Comparison of ENCODE assay signal across 9 mouse cellular contexts in the genomic region with DNA sequence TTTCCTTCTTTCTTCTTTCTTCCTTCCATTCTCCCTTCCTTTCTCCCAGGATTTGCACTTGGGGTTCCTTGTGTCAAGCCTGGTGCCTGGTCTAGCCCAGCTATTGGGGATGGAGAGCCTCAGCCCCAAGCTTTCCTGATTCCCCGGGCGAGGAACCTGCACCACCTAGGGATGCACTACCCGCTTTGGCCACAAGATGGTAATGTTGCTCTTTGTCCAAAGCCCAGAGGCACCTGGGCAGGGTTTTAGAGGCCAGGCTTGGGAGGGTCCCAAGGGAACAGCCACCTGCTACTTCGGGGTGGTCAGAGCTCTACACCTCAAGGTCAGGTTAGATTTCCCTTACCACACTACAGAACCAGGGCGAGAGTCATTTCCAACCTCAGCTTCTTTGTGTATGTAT. TPM values are rescaled to one million over a fixed set of nuclear protein-coding genes. Genes with fewer than 3 reads are reported as not detected.
A peak's percentile ranks its signal among the peaks of the same experiment; 100 is the strongest.
DNase-seq lines count a peak whose midpoint lies in the region; ATAC-seq lines count a peak whose summit lies in the region.
"Had no signal": no experiment of that assay in that cellular context is flagged by ENCODE, and none has a peak within 500 bp of the region (broad histone marks: within the 10 kb centered on the region; RNA-seq: fewer than 3 reads in every experiment).

No protein-coding gene starts in this region.

- DNase-seq in heart, adult 18-20 months: peak; percentile 32 to 81
- DNase-seq in adrenal gland, postnatal 10 days: peak; percentile 84
- peak; percentile 86 for DNase-seq in embryonic facial prominence, embryonic 11.5 days (ENCODE audit: low spot score)
- peak; percentile 72 to 88 for DNase-seq in left cerebral cortex, postnatal 14 days (ENCODE audit: low spot score in 2 of 2)
- DNase-seq in natural killer cell, adult 2 months (ENCODE audit: low spot score in 2 of 2): peak; percentile 14 to 46
- DNase-seq in testis, postnatal 14 days (ENCODE audit: low spot score): peak; percentile 69

- H3K9ac ChIP-seq in heart, embryonic 12.5 days: no peak overlapping the region
- no peak overlapping the region for H3K9ac ChIP-seq in embryonic facial prominence, embryonic 11.5 days (replicated peaks; ENCODE audit: low read length)
- no peak overlapping the region for H3K9ac ChIP-seq in hindbrain, embryonic 16.5 days (ENCODE audit: low read depth, low read length)

- no peak for ATAC-seq in heart, embryonic 12.5 days (ENCODE audit: insufficient number of reproducible peaks, low FRiP score)
- no peak for ATAC-seq in embryonic facial prominence, embryonic 11.5 days (replicated peaks; ENCODE audit: insufficient number of reproducible peaks, low FRiP score, low TSS enrichment, low read depth)
- 0 out of 2 replicates have a peak, but pooled peaks have one; percentile 7 for ATAC-seq in hindbrain, embryonic 16.5 days

- peaks cover 14% of the 10 kb centered on the region for H3K4me1 ChIP-seq in heart, embryonic 12.5 days (replicated peaks)
- H3K4me1 ChIP-seq in embryonic facial prominence, embryonic 11.5 days (ENCODE audit: control insufficient read depth, insufficient read depth, low read length): peaks cover 4% of the 10 kb centered on the region; the same call in 1 of the 2 replicates
- H3K4me1 ChIP-seq in hindbrain, embryonic 16.5 days (ENCODE audit: control insufficient read depth, insufficient read depth, low read depth, low read length): peaks cover 19% of the 10 kb centered on the region

- 2% methylated on average over 5 of the region's 5 CpGs for WGBS in heart, embryonic 12.5 days
- 7% methylated on average over 5 of the region's 5 CpGs for WGBS in embryonic facial prominence, embryonic 11.5 days
- WGBS in hindbrain, embryonic 16.5 days: 4% methylated on average over 5 of the region's 5 CpGs

- peaks cover 8% of the 10 kb centered on the region for H3K9me3 ChIP-seq in heart, embryonic 12.5 days (replicated peaks)
- H3K9me3 ChIP-seq in embryonic facial prominence, embryonic 11.5 days (replicated peaks; ENCODE audit: control insufficient read depth, low read length): no peaks in the 10 kb centered on the region
- no peaks in the 10 kb centered on the region for H3K9me3 ChIP-seq in hindbrain, embryonic 16.5 days (ENCODE audit: control insufficient read depth, low read length)

- H3K4me3 ChIP-seq in heart, embryonic 12.5 days: no peak overlapping the region
- H3K4me3 ChIP-seq in embryonic facial prominence, embryonic 11.5 days (ENCODE audit: low read depth, low read length): no peak overlapping the region
- H3K4me3 ChIP-seq in hindbrain, embryonic 16.5 days (ENCODE audit: low read length): no peak overlapping the region

- no peak overlapping the region for H3K4me2 ChIP-seq in heart, embryonic 12.5 days
- H3K4me2 ChIP-seq in embryonic facial prominence, embryonic 11.5 days (ENCODE audit: low read depth, low read length): no peak overlapping the region
- H3K4me2 ChIP-seq in hindbrain, embryonic 16.5 days (ENCODE audit: low read length): no peak overlapping the region

- no peaks in the 10 kb centered on the region for H3K36me3 ChIP-seq in heart, embryonic 12.5 days
- H3K36me3 ChIP-seq in embryonic facial prominence, embryonic 11.5 days (replicated peaks; ENCODE audit: control insufficient read depth, insufficient read depth, low read depth, low read length): no peaks in the 10 kb centered on the region
- H3K36me3 ChIP-seq in hindbrain, embryonic 16.5 days (ENCODE audit: control insufficient read depth, insufficient read depth, low read length): peaks cover 3% of the 10 kb centered on the region; the same call in 1 of the 2 replicates

- no peak overlapping the region for H3K27ac ChIP-seq in heart, embryonic 12.5 days (ENCODE audit: poor library complexity, severe bottlenecking)
- H3K27ac ChIP-seq in embryonic facial prominence, embryonic 11.5 days (replicated peaks; ENCODE audit: low read depth, low read length): no peak overlapping the region
- H3K27ac ChIP-seq in hindbrain, embryonic 16.5 days (ENCODE audit: low read depth, low read length): no peak overlapping the region

- H3K27me3 ChIP-seq in heart, embryonic 12.5 days (replicated peaks): peaks cover 62% of the 10 kb centered on the region
- H3K27me3 ChIP-seq in embryonic facial prominence, embryonic 11.5 days (ENCODE audit: control insufficient read depth, insufficient read depth, low read length): peaks cover 38% of the 10 kb centered on the region
- peaks cover 9% of the 10 kb centered on the region; the same call in 1 of the 2 replicates for H3K27me3 ChIP-seq in hindbrain, embryonic 16.5 days (replicated peaks; ENCODE audit: control insufficient read depth, insufficient read depth, low read length)

- intact Hi-C loops in left cerebral cortex, postnatal 14 days (cut with DNase I): loop anchor here (10.0 kb wide), 2 partner anchors 1206 to 1276 kb away; no protein-coding TSS in a partner anchor

RNA-seq across cellular contexts. Expression of gene Tmem132b, which starts 2.5 kb away (rescaled TPM):
- not detected for total RNA-seq in heart, adult 18-20 months (2021)
- not detected in 2 replicates for polyA plus RNA-seq in heart, embryonic 12.5 days (2016; fragmentation: Nextera tagmentation; extraction: Ambion mirVana)
- total RNA-seq in adrenal gland, postnatal 10 days (2021): 1 to 10 TPM in 1 of 2 experiments, under 1 TPM in 1; 0.70 to 1.2 TPM
- 0.13 and 0.60 TPM in 2 replicates for polyA plus RNA-seq in embryonic facial prominence, embryonic 11.5 days (2014; fragmentation: Nextera tagmentation; extraction: Ambion mirVana)
- polyA plus RNA-seq in hindbrain, embryonic 16.5 days (2015; fragmentation: Nextera tagmentation; extraction: Ambion mirVana): 3.9 and 4.2 TPM in 2 replicates
- 100 to 1,000 TPM; 136 to 152 TPM for total RNA-seq in left cerebral cortex, postnatal 14 days (2021)
- polyA plus RNA-seq: liver, embryonic 16.5 days had no signal

RNA-seq across cellular contexts. Expression of gene Aacs, which starts 53.5 kb away (rescaled TPM):
- total RNA-seq in heart, adult 18-20 months (2021): 1 to 10 TPM; 4.9 to 9.9 TPM
- polyA plus RNA-seq in heart, embryonic 12.5 days (2016; fragmentation: Nextera tagmentation; extraction: Ambion mirVana): 16.1 and 17.2 TPM in 2 replicates
- total RNA-seq in adrenal gland, postnatal 10 days (2021): 10 to 100 TPM; 18.1 to 18.5 TPM
- 28.4 and 34.7 TPM in 2 replicates for polyA plus RNA-seq in embryonic facial prominence, embryonic 11.5 days (2014; fragmentation: Nextera tagmentation; extraction: Ambion mirVana)
- polyA plus RNA-seq in hindbrain, embryonic 16.5 days (2015; fragmentation: Nextera tagmentation; extraction: Ambion mirVana): 113 and 123 TPM in 2 replicates
- total RNA-seq in left cerebral cortex, postnatal 14 days (2021): 10 to 100 TPM; 62.2 to 68.4 TPM

Comparison
In these comparisons a context has a peak if more than half of its experiments do, and no peak if none do; other contexts are left out.
1. DNase-seq: peak in every context shown above with its lines; median percentile 86 in embryonic facial prominence, embryonic 11.5 days; 84 in adrenal gland, postnatal 10 days; 80 in left cerebral cortex, postnatal 14 days; 69 in testis, postnatal 14 days; 56 in heart, adult 18-20 months; 30 in natural killer cell, adult 2 months.
2. RNA of gene Tmem132b, which starts 2.5 kb away (total RNA-seq): 136 to 152 TPM in left cerebral cortex, postnatal 14 days; 0.70 to 1.2 TPM in adrenal gland, postnatal 10 days and not detected in heart, adult 18-20 months; every median in the first group is over 10 times any median in the second.